ENCODE assay signal across 9 mouse cellular contexts in the genomic region with DNA sequence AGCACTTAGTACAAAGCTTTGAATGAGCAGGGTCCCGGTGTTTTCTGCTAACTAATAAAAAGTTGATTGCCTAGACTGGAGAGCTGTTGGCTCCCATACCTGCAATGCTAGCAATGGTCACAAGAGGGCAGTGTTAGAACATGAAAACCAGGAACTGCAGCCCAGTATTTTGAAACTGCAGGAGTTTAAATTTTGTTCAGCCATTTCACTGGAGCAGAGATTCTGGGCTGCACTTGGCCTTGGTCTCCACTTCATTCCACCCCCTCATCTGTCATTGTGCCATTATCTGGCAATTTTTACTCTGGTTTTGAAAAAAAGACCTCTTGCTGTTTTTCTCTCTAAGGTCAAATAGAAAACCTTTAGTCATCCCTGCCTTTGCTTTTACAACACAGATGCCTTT. TPM values are rescaled to one million over a fixed set of nuclear protein-coding genes. Genes with fewer than 3 reads are reported as not detected.
DNase-seq lines count a peak whose midpoint lies in the region; ATAC-seq and TF ChIP-seq lines count a peak whose summit lies in the region.
"Had no signal": no experiment of that assay in that cellular context is flagged by ENCODE, and none has a peak within 500 bp of the region (broad histone marks: within the 10 kb centered on the region; RNA-seq: fewer than 3 reads in every experiment).

No protein-coding gene starts in this region.

- H3K4me2 ChIP-seq in lung, postnatal 0 days (replicated peaks; ENCODE audit: low read depth, low read length), result peak overlapping the region; percentile 27; the same call in 1 of the 2 replicates
- H3K4me2 ChIP-seq: midbrain, embryonic 12.5 days had no signal

- TF ChIP-seq CTCF in lung, postnatal 0 days (IDR thresholded peaks at IDR 0.05), result peak; percentile 90

- H3K27me3 ChIP-seq in forebrain, embryonic 10.5 days (ENCODE audit: poor library complexity, severe bottlenecking), result peaks cover 8% of the 10 kb centered on the region; the same call in 1 of the 2 replicates
- H3K27me3 ChIP-seq in lung, postnatal 0 days (replicated peaks; ENCODE audit: insufficient read depth, low read length), result no peaks in the 10 kb centered on the region

- H3K27ac ChIP-seq in forebrain, embryonic 10.5 days, result 0 out of 2 replicates have a peak overlapping the region, but pooled peaks have one; percentile 2
- no peak overlapping the region for H3K27ac ChIP-seq in lung, postnatal 0 days (ENCODE audit: low read length)
- H3K27ac ChIP-seq: midbrain, embryonic 12.5 days had no signal

- no peaks in the 10 kb centered on the region for H3K9me3 ChIP-seq in forebrain, embryonic 10.5 days
- no peaks in the 10 kb centered on the region for H3K9me3 ChIP-seq in lung, postnatal 0 days (ENCODE audit: low read length)
- H3K9me3 ChIP-seq: midbrain, embryonic 12.5 days had no signal

- no peak overlapping the region for H3K4me3 ChIP-seq in forebrain, embryonic 10.5 days
- H3K4me3 ChIP-seq in lung, postnatal 0 days (ENCODE audit: low read depth, low read length), result no peak overlapping the region
- H3K4me3 ChIP-seq: midbrain, embryonic 12.5 days had no signal

- H3K36me3 ChIP-seq in forebrain, embryonic 10.5 days (replicated peaks), result no peaks in the 10 kb centered on the region
- H3K36me3 ChIP-seq in lung, postnatal 0 days (ENCODE audit: insufficient read depth, low read length), result no peaks in the 10 kb centered on the region
- H3K36me3 ChIP-seq: midbrain, embryonic 12.5 days had no signal

- intact Hi-C loops in heart, postnatal 14 days (cut with DNase I), result loop anchor here (1.0 to 5.0 kb wide), 8 partner anchors 55 to 1239 kb away; no protein-coding TSS in a partner anchor

- DNase-seq in ES-CJ7 (ENCODE audit: low read depth, low spot score), result peak; percentile 71
- DNase-seq in adrenal gland, postnatal 4 days (ENCODE audit: low spot score in 2 of 2), result peak; percentile 67 to 83
- DNase-seq in forebrain, embryonic 10.5 days (ENCODE audit: extremely low spot score, low spot score), result peak; percentile 81
- peak; percentile 86 to 90 for DNase-seq in heart, postnatal 14 days
- DNase-seq in layer of hippocampus, adult 9-10 months (ENCODE audit: low spot score), result peak; percentile 83
- peak; percentile 90 for DNase-seq in lung, postnatal 0 days (ENCODE audit: low spot score)
- DNase-seq in retina, embryonic 14.5 days (ENCODE audit: low spot score), result peak; percentile 96
- peak; percentile 88 for DNase-seq in thymus, postnatal 4 days

- H3K9ac ChIP-seq in lung, postnatal 0 days (replicated peaks; ENCODE audit: low read depth), result no peak overlapping the region
- H3K9ac ChIP-seq: midbrain, embryonic 12.5 days had no signal

- peak; percentile 63 for ATAC-seq in lung, postnatal 0 days

- TF ChIP-seq EP300 in lung, postnatal 0 days (IDR thresholded peaks at IDR 0.05), result no peak

- WGBS in forebrain, embryonic 10.5 days, result 30% methylated on average over 1 of the region's 1 CpGs
- WGBS in lung, postnatal 0 days, result 23% methylated on average over 1 of the region's 1 CpGs

- peaks cover 17% of the 10 kb centered on the region for H3K4me1 ChIP-seq in forebrain, embryonic 10.5 days
- H3K4me1 ChIP-seq in lung, postnatal 0 days (ENCODE audit: insufficient read depth, low read depth, low read length), result no peaks in the 10 kb centered on the region

RNA-seq across cellular contexts. Expression of a gene that starts 57.2 kb away (rescaled TPM):
- total RNA-seq in adrenal gland, postnatal 4 days (2021), result 100 to 1,000 TPM; 171 to 221 TPM
- polyA plus RNA-seq in forebrain, embryonic 10.5 days (2016; fragmentation: Nextera tagmentation; extraction: Ambion mirVana), result 2.1 and 2.7 TPM in 2 replicates
- total RNA-seq in heart, postnatal 14 days (2021), result 10 to 100 TPM; 18.9 to 19.3 TPM
- 4.4 and 5.0 TPM in 2 replicates for polyA plus RNA-seq in lung, postnatal 0 days (2015; fragmentation: Nextera tagmentation; extraction: Ambion mirVana)

Comparison
In these comparisons a context has a peak if more than half of its experiments do, and no peak if none do; other contexts are left out.
1. RNA of a gene that starts 57.2 kb away (total RNA-seq): 171 to 221 TPM in adrenal gland, postnatal 4 days; 18.9 to 19.3 TPM in heart, postnatal 14 days; every median in the first group is over 4 times any median in the second.
2. Peak in every context shown above with its lines, with median percentiles within 50 percentile points of each other: DNase-seq.